Mouse (Mus musculus) cerebellum, adult 9-10 months (tissue): ENCODE results near the gene Chic2.

Experiments used
- DNase-seq: peaks from one replicate; pipeline ENCODE4 v3.0.0; 2022

Gene Chic2

GRCm38 (mm10) chr5:75044310-75044904 is at the start of gene Chic2:
Gene Chic2, minus strand, starts transcription at chr5:75044774.
- peak; percentile 84 for DNase-seq

- DNase-seq, result no peak
Observed at GRCm38 (mm10) chr5:75085906-75086305, 41.3 kb upstream of the Chic2 start.

- no peak for DNase-seq
Observed at GRCm38 (mm10) chr5:75085521-75085875, 40.9 kb upstream of the Chic2 start.

GRCm38 (mm10) chr5:75084871-75085520 is 40.4 kb upstream of the Chic2 start:
- DNase-seq, result no peak

GRCm38 (mm10) chr5:75084393-75084870 is 39.9 kb upstream of the Chic2 start:
- DNase-seq, result no peak

- DNase-seq, result no peak
Observed at GRCm38 (mm10) chr5:75083591-75084392, 39.2 kb upstream of the Chic2 start.

GRCm38 (mm10) chr5:75083061-75083460 is 38.5 kb upstream of the Chic2 start:
- no peak for DNase-seq

- DNase-seq, result no peak
Observed at GRCm38 (mm10) chr5:75082439-75082838, 37.9 kb upstream of the Chic2 start.

- no peak for DNase-seq
Observed at GRCm38 (mm10) chr5:75079564-75079963, 35.0 kb upstream of the Chic2 start.

- no peak for DNase-seq
Observed at GRCm38 (mm10) chr5:75077051-75077380, 32.4 kb upstream of the Chic2 start.

- DNase-seq, result no peak
Observed at GRCm38 (mm10) chr5:75076326-75077050, 31.9 kb upstream of the Chic2 start.

GRCm38 (mm10) chr5:75075383-75075941 is 30.9 kb upstream of the Chic2 start, which contains the start of gene Gsx2:
Gene Gsx2, plus strand, starts transcription at chr5:75075601.
- DNase-seq, result no peak

- DNase-seq, result no peak
Observed at GRCm38 (mm10) chr5:75074537-75075382, 30.2 kb upstream of the Chic2 start.

- DNase-seq, result no peak
Observed at GRCm38 (mm10) chr5:75074132-75074531, 29.6 kb upstream of the Chic2 start.

- no peak for DNase-seq
Observed at GRCm38 (mm10) chr5:75073684-75074083, 29.1 kb upstream of the Chic2 start.

- no peak for DNase-seq
Observed at GRCm38 (mm10) chr5:75073167-75073566, 28.6 kb upstream of the Chic2 start.

GRCm38 (mm10) chr5:75072532-75072931 is 28.0 kb upstream of the Chic2 start:
- no peak for DNase-seq

- DNase-seq, result no peak
Observed at GRCm38 (mm10) chr5:75071951-75072350, 27.4 kb upstream of the Chic2 start.

GRCm38 (mm10) chr5:75070656-75071375 is 26.2 kb upstream of the Chic2 start:
- DNase-seq, result no peak

GRCm38 (mm10) chr5:75070132-75070531 is 25.6 kb upstream of the Chic2 start:
- DNase-seq, result no peak

- no peak for DNase-seq
Observed at GRCm38 (mm10) chr5:75067125-75067756, 22.7 kb upstream of the Chic2 start.
